Mouse (Mus musculus) left cerebral cortex, adult 11 months (tissue): ENCODE measurements at regions not wholly inside any gene's neighbourhood (a gene's known extent, or its start where the extent isn't known, plus 50 kb on each side); places are given as distances from the start of the nearest gene placed in this dataset.

ENCODE experiments used
- DNase-seq: peaks from one replicate; pipeline ENCODE4 v3.0.0; 2022; ENCODE audit warnings: low spot score

GRCm38 (mm10) chr10:46905337-46905736, 1327.7 kb downstream of the Hace1 start:
- no peak for DNase-seq

- DNase-seq = no peak
Measured at GRCm38 (mm10) chr10:46922527-46923200, 1345.0 kb downstream of the Hace1 start.

GRCm38 (mm10) chr10:46934311-46934710, 1356.7 kb downstream of the Hace1 start:
- no peak for DNase-seq

DNA sequence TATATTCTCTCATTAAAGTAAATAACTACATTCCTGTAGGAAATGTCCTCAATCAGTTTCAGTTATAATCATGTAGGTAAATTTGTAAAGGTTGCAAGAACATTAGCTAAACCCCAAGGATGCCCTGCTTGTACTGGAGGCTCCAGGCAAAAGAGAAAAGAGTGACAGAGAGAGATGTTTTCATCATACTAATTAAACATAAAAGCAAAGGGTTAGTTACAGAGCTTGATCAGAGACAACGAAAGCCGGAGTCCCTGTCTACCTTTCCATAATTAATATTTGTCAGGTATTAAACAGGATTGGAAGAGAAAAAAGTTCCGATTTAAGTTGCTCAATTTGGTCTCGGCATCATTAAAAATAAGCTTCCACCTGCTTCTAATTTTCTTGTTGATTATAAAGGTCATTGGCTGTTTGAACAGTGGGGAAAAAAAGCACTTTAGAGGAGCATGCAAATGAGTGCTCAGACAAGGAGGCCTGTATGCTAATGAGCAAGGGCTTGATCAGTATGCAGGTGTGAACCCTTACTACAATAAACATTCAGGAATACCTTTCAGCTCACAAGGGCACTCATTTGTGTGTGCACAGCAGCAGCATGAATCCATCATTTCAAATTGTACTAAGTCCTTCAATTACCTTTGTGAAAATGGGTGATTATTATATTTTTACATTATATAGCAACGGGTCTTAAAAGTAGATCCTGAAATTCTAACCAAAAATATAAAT, 1358.8 kb downstream of the Hace1 start:
- DNase-seq = no peak

DNA sequence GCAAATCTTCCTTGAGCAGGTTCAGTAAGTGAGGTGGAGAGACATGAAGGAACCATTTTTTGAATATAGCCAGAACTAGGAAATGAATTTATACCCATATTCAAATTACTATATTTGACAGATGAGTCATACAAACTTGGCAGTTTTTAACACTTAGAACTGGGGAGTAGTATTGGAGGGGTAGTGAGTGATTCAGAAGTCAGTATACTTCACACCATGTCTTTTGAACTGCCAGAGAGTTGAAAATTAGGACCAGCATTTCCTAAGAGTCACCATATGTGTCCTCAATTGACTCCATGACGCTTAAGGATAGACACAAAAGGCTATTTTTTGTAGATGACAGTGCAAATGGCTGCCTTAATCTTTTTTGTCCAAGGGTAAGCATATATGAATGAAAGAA, 1361.7 kb downstream of the Hace1 start:
- DNase-seq = no peak

- DNase-seq = no peak
Measured at GRCm38 (mm10) chr10:46939819-46940218, 1362.2 kb downstream of the Hace1 start.

DNA sequence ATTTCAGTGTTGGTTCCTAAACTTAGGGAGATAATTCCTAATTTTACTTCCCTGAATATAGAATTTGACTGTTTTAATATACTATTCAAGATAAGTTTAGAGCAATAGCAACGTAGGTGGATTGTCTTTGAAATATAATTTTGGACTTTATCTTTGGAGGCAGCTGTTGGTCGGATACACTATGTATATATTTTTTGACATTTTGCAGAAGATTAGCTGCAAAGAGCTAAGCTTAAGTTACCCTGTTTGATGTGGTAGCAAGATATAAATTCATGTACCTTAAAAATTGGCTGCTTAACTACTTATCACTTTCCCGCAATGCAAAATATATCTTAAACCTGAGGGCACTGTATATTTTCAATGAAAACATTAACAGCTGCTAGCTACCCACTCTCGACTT, 1375.3 kb downstream of the Hace1 start:
- DNase-seq = no peak

DNA sequence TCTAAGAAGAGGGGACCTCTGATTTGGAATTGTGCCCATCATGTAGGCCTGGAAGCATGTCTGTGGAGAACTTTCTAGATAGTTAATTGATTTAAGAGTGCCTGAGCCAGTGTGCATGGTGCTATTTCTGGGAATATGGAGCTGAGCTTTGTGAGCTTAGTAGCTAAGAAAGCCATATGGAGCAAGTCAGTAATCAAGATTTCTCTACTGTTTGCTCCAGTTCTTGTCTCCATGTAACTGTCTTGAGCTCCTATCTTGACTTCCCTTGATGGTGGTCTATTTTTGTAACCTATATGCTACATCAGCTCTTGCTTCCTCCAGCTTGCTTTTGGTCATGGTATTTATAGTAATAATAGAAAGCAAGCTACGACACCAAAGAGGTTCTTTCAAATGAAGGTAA, 1377.1 kb downstream of the Hace1 start:
- no peak for DNase-seq

DNA sequence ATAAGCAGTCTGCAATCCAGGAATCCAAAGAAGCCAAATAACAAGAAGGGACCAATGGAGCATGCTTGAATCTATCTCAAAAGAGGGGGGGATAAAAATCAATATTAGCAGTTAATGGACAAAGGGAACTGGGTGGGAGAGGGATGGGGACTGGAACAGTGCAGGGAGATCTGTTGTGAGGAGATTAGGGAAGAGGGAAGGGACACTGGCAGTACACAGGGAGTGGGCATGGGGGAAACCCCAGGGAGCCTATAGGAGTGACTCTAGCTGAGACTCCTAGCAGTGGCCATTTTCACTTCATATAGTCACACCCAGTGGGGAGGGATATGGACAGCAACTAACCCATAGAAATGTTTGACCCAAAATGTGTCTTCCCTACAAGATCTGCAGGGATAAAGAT, 1402.8 kb downstream of the Hace1 start:
- DNase-seq = no peak

- no peak for DNase-seq
Measured at GRCm38 (mm10) chr10:46999701-47000100, 1422.1 kb downstream of the Hace1 start.

DNA sequence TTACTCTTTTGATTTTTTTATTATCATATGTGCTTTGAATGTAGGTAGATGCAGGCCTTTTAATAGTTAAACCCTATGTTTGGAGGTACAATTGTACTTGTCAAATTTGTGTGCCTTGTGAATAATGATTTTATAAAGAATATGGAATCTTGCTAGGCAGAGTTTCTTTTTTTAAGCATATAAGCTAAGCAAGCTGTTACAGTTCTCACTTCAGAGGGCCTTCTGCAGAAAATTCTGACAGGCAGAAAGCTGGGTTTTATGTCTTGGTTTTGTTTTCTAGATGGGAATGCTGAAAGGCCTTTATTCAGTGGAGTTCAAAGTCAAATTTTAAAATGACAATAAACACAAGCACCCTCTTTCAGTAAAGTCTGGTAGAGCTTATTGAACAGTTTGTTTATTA, 1451.1 kb downstream of the Hace1 start:
- no peak for DNase-seq

DNA sequence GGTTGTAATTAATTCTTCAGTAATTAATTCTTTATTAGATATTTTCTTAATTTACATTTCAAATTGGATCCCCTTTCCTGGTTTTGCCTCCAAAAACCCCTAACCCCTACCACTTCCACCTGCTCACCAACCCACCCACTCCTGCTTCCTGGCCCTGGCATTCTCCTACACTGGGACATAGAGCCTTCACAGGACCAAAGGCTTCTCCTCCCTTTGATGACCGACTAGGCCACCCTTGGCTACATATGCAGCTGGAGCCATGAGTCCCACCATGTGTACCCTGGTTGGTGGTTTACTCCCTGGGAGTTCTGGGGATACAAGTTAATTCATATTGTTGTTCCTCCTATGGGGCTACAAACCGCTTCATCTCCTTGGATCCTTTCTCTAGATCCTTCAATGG, 1477.0 kb downstream of the Hace1 start:
- no peak for DNase-seq

DNA sequence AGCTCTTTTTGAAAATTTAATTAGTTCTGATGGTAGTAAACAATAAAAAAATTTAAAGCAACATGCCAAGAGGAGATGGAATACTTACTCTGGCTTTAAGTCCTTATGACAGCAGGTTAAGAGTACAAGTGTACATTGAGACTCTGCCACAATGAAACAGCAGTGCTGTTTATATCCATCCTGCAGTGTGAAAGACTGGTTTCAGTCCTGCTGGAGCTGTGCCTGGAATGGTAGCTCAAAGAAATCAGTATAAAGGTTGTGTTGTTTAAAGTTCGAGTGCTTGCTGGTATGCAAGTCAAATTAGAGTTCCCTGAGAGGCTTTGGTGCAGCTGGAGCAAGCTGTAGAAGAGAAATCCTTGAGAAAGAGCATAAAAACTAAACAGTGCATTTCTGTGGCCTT, 1524.9 kb downstream of the Hace1 start:
- peak; percentile 9 for DNase-seq
